Mouse (Mus musculus): ENCODE results near the gene Anapc15-ps.

The Anapc15-ps gene

GRCm38 (mm10) chr10:95673351-95673750 lies at the start of gene Anapc15-ps:
Anapc15-ps (minus strand) TSS chr10:95673451.
- DNase-seq = no peak

GRCm38 (mm10) chr10:95722203-95722611 lies 49.0 kb upstream of the Anapc15-ps start:
- no peak for DNase-seq

- DNase-seq = no peak
These were observed 47.0 kb upstream of the Anapc15-ps start for GRCm38 (mm10) chr10:95720181-95720798.

GRCm38 (mm10) chr10:95719472-95719871 lies 46.2 kb upstream of the Anapc15-ps start:
- DNase-seq = no peak

GRCm38 (mm10) chr10:95718760-95719159 lies 45.5 kb upstream of the Anapc15-ps start:
- no peak for DNase-seq

- DNase-seq = no peak
These were observed 43.9 kb upstream of the Anapc15-ps start for GRCm38 (mm10) chr10:95717106-95717680.

- no peak for DNase-seq
These were observed 42.4 kb upstream of the Anapc15-ps start for GRCm38 (mm10) chr10:95715687-95716086.

- no peak for DNase-seq
These were observed 39.0 kb upstream of the Anapc15-ps start for GRCm38 (mm10) chr10:95712221-95712620.

- DNase-seq = no peak
These were observed 36.8 kb upstream of the Anapc15-ps start for GRCm38 (mm10) chr10:95709903-95710660.

- no peak for DNase-seq
These were observed 36.1 kb upstream of the Anapc15-ps start for GRCm38 (mm10) chr10:95709143-95709880.

- no peak for DNase-seq
These were observed 34.8 kb upstream of the Anapc15-ps start for GRCm38 (mm10) chr10:95708001-95708400.

GRCm38 (mm10) chr10:95706867-95707266 lies 33.6 kb upstream of the Anapc15-ps start:
- no peak for DNase-seq

GRCm38 (mm10) chr10:95705747-95706146 lies 32.5 kb upstream of the Anapc15-ps start:
- DNase-seq = no peak

- DNase-seq = no peak
These were observed 31.6 kb upstream of the Anapc15-ps start for GRCm38 (mm10) chr10:95704847-95705246.

- no peak for DNase-seq
These were observed 30.5 kb upstream of the Anapc15-ps start for GRCm38 (mm10) chr10:95703730-95704129.

GRCm38 (mm10) chr10:95700422-95700821 lies 27.2 kb upstream of the Anapc15-ps start:
- DNase-seq = no peak

GRCm38 (mm10) chr10:95698920-95699714 lies 25.9 kb upstream of the Anapc15-ps start:
- no peak for DNase-seq

GRCm38 (mm10) chr10:95696253-95696641 lies 23.0 kb upstream of the Anapc15-ps start:
- no peak for DNase-seq

- peak in 1 of 2 experiments; percentile 31 for DNase-seq
These were observed 22.5 kb upstream of the Anapc15-ps start for GRCm38 (mm10) chr10:95695603-95696252.

- DNase-seq = no peak
These were observed 21.5 kb upstream of the Anapc15-ps start for GRCm38 (mm10) chr10:95694559-95695251.

GRCm38 (mm10) chr10:95691347-95691746 lies 18.1 kb upstream of the Anapc15-ps start:
- DNase-seq = no peak

All from lung, postnatal 4 days (tissue).